Mouse (Mus musculus): ENCODE results near the gene Cited2. TPM values are rescaled to one million over a fixed set of nuclear protein-coding genes. Genes with fewer than 3 reads are reported as not detected.

The Cited2 gene
- 28.2 and 28.9 TPM in 2 replicates for polyA plus RNA-seq (2015; fragmentation: Nextera tagmentation; extraction: Ambion mirVana)

- peak; percentile 77 for ATAC-seq (ENCODE audit: extremely low read depth, insufficient number of reproducible peaks, low FRiP score, low TSS enrichment)
- Histone ChIP-seq H3K4me3 (peak within 1 kb of the TSS; percentile 90), H3K4me2 (peak within 1 kb of the TSS; percentile 92), H3K9ac (peak within 1 kb of the TSS; percentile 99), H3K36me3 (peaks cover 3% of the 10 kb centered on the region), H3K4me1 (peaks cover 59% of the 10 kb centered on the region), H3K9me3 (no peaks in the 10 kb centered on the region), H3K27ac (replicated peaks) (peak within 1 kb of the TSS; percentile 99), H3K27me3 (replicated peaks) (no peaks in the 10 kb centered on the region)
- under 1% methylated on average over 55 of the region's 55 CpGs for WGBS
Observed at GRCm38 (mm10) chr10:17722653-17723410, at the start of gene Cited2. Gene Cited2 (plus strand): TSS chr10:17723218.

GRCm38 (mm10) chr10:17674454-17674853 lies 48.6 kb upstream of the Cited2 start:
- no peaks in the 10 kb centered on the region for H3K27me3 ChIP-seq (replicated peaks)
- WGBS, result 84% methylated on average over 5 of the region's 5 CpGs
- H3K9ac ChIP-seq, result no peak overlapping the region
- ATAC-seq (ENCODE audit: extremely low read depth, insufficient number of reproducible peaks, low FRiP score, low TSS enrichment), result no peak
- no peak overlapping the region for H3K4me3 ChIP-seq
- H3K36me3 ChIP-seq, result no peaks in the 10 kb centered on the region
- H3K9me3 ChIP-seq, result no peaks in the 10 kb centered on the region
- H3K4me1 ChIP-seq, result no peaks in the 10 kb centered on the region; the same call in 1 of the 2 replicates
- no peak overlapping the region for H3K4me2 ChIP-seq
- H3K27ac ChIP-seq (replicated peaks), result no peak overlapping the region

GRCm38 (mm10) chr10:17674869-17675268 lies 48.1 kb upstream of the Cited2 start:
- Histone ChIP-seq H3K36me3 (no peaks in the 10 kb centered on the region), H3K4me3 (no peak overlapping the region), H3K4me1 (no peaks in the 10 kb centered on the region; the same call in 1 of the 2 replicates), H3K4me2 (no peak overlapping the region), H3K27me3 (replicated peaks) (no peaks in the 10 kb centered on the region), H3K9ac (no peak overlapping the region), H3K27ac (replicated peaks) (no peak overlapping the region), H3K9me3 (no peaks in the 10 kb centered on the region)
- WGBS, result 82% methylated on average over 2 of the region's 2 CpGs
- ATAC-seq (ENCODE audit: extremely low read depth, insufficient number of reproducible peaks, low FRiP score, low TSS enrichment), result no peak

- Histone ChIP-seq H3K27me3 (replicated peaks) (no peaks in the 10 kb centered on the region), H3K9ac (no peak overlapping the region), H3K4me1 (peaks cover 10% of the 10 kb centered on the region), H3K4me2 (no peak overlapping the region), H3K4me3 (no peak overlapping the region), H3K27ac (replicated peaks) (no peak overlapping the region), H3K9me3 (no peaks in the 10 kb centered on the region), H3K36me3 (no peaks in the 10 kb centered on the region)
- ATAC-seq (ENCODE audit: extremely low read depth, insufficient number of reproducible peaks, low FRiP score, low TSS enrichment), result no peak
- 79% methylated on average over 3 of the region's 3 CpGs for WGBS
Observed at GRCm38 (mm10) chr10:17676464-17676863, 46.6 kb upstream of the Cited2 start.

- Histone ChIP-seq H3K27me3 (replicated peaks) (no peaks in the 10 kb centered on the region), H3K4me1 (peaks cover 10% of the 10 kb centered on the region), H3K36me3 (no peaks in the 10 kb centered on the region), H3K9ac (no peak overlapping the region), H3K27ac (replicated peaks) (no peak overlapping the region), H3K9me3 (no peaks in the 10 kb centered on the region), H3K4me3 (no peak overlapping the region), H3K4me2 (no peak overlapping the region)
- WGBS, result 63% methylated on average over 4 of the region's 4 CpGs
- ATAC-seq (ENCODE audit: extremely low read depth, insufficient number of reproducible peaks, low FRiP score, low TSS enrichment), result no peak
Observed at GRCm38 (mm10) chr10:17677308-17677707, 45.7 kb upstream of the Cited2 start.

GRCm38 (mm10) chr10:17680432-17681382 lies 42.3 kb upstream of the Cited2 start:
- no peak overlapping the region for H3K4me2 ChIP-seq
- WGBS, result 48% methylated on average over 8 of the region's 8 CpGs
- H3K4me1 ChIP-seq, result peaks cover 10% of the 10 kb centered on the region
- H3K9ac ChIP-seq, result no peak overlapping the region
- H3K36me3 ChIP-seq, result no peaks in the 10 kb centered on the region
- H3K9me3 ChIP-seq, result no peaks in the 10 kb centered on the region
- no peak overlapping the region for H3K27ac ChIP-seq (replicated peaks)
- H3K27me3 ChIP-seq (replicated peaks), result no peaks in the 10 kb centered on the region
- no peak overlapping the region for H3K4me3 ChIP-seq
- ATAC-seq (ENCODE audit: extremely low read depth, insufficient number of reproducible peaks, low FRiP score, low TSS enrichment), result no peak

- Histone ChIP-seq H3K27ac (replicated peaks) (no peak overlapping the region), H3K9ac (no peak overlapping the region), H3K4me1 (peaks cover 10% of the 10 kb centered on the region), H3K4me3 (no peak overlapping the region), H3K4me2 (no peak overlapping the region), H3K27me3 (replicated peaks) (no peaks in the 10 kb centered on the region), H3K9me3 (no peaks in the 10 kb centered on the region), H3K36me3 (no peaks in the 10 kb centered on the region)
- WGBS, result 82% methylated on average over 2 of the region's 2 CpGs
- no peak for ATAC-seq (ENCODE audit: extremely low read depth, insufficient number of reproducible peaks, low FRiP score, low TSS enrichment)
Observed at GRCm38 (mm10) chr10:17681386-17681785, 41.6 kb upstream of the Cited2 start.

- H3K27me3 ChIP-seq (replicated peaks), result no peaks in the 10 kb centered on the region
- H3K9me3 ChIP-seq, result no peaks in the 10 kb centered on the region
- no peak for ATAC-seq (ENCODE audit: extremely low read depth, insufficient number of reproducible peaks, low FRiP score, low TSS enrichment)
- no peak overlapping the region for H3K4me3 ChIP-seq
- no peaks in the 10 kb centered on the region for H3K36me3 ChIP-seq
- WGBS, result 62% methylated on average over 6 of the region's 6 CpGs
- H3K27ac ChIP-seq (replicated peaks), result no peak overlapping the region
- H3K4me1 ChIP-seq, result peaks cover 10% of the 10 kb centered on the region
- no peak overlapping the region for H3K9ac ChIP-seq
- no peak overlapping the region for H3K4me2 ChIP-seq
Observed at GRCm38 (mm10) chr10:17683852-17684428, 39.1 kb upstream of the Cited2 start.

GRCm38 (mm10) chr10:17689806-17690205 lies 33.2 kb upstream of the Cited2 start:
- no peak for ATAC-seq (ENCODE audit: extremely low read depth, insufficient number of reproducible peaks, low FRiP score, low TSS enrichment)
- H3K4me3 ChIP-seq, result no peak overlapping the region
- WGBS, result 10% methylated on average over 4 of the region's 4 CpGs
- no peaks in the 10 kb centered on the region for H3K36me3 ChIP-seq
- H3K4me2 ChIP-seq, result no peak overlapping the region
- H3K27me3 ChIP-seq (replicated peaks), result no peaks in the 10 kb centered on the region
- no peak overlapping the region for H3K9ac ChIP-seq
- no peak overlapping the region for H3K27ac ChIP-seq (replicated peaks)
- H3K4me1 ChIP-seq, result peaks cover 3% of the 10 kb centered on the region; the same call in 1 of the 2 replicates
- H3K9me3 ChIP-seq, result no peaks in the 10 kb centered on the region

- no peak overlapping the region for H3K4me3 ChIP-seq
- H3K27me3 ChIP-seq (replicated peaks), result no peaks in the 10 kb centered on the region
- ATAC-seq (ENCODE audit: extremely low read depth, insufficient number of reproducible peaks, low FRiP score, low TSS enrichment), result no peak
- WGBS, result 68% methylated on average over 1 of the region's 1 CpGs
- no peak overlapping the region for H3K4me2 ChIP-seq
- H3K9ac ChIP-seq, result no peak overlapping the region
- no peaks in the 10 kb centered on the region for H3K36me3 ChIP-seq
- no peak overlapping the region for H3K27ac ChIP-seq (replicated peaks)
- no peaks in the 10 kb centered on the region for H3K9me3 ChIP-seq
- H3K4me1 ChIP-seq, result peaks cover 3% of the 10 kb centered on the region; the same call in 1 of the 2 replicates
Observed at GRCm38 (mm10) chr10:17691709-17692108, 31.3 kb upstream of the Cited2 start.

GRCm38 (mm10) chr10:17695801-17696200 lies 27.2 kb upstream of the Cited2 start:
- no peaks in the 10 kb centered on the region for H3K9me3 ChIP-seq
- H3K4me3 ChIP-seq, result no peak overlapping the region
- no peak for ATAC-seq (ENCODE audit: extremely low read depth, insufficient number of reproducible peaks, low FRiP score, low TSS enrichment)
- H3K4me1 ChIP-seq, result no peaks in the 10 kb centered on the region
- H3K4me2 ChIP-seq, result no peak overlapping the region
- H3K36me3 ChIP-seq, result no peaks in the 10 kb centered on the region
- H3K27ac ChIP-seq (replicated peaks), result no peak overlapping the region
- H3K27me3 ChIP-seq (replicated peaks), result no peaks in the 10 kb centered on the region
- whole genome bisulfite sequencing, result 70% methylated on average over 3 of the region's 3 CpGs
- no peak overlapping the region for H3K9ac ChIP-seq
